Mouse (Mus musculus) right cerebral cortex, postnatal 10 days (tissue): Measurements from ENCODE around the gene Vwce.

ENCODE experiments used
- DNase-seq, 2 experiments: peaks; one replicate each; pipeline ENCODE4 v3.0.0; 2021; ENCODE audit warnings: low spot score in 2 of 2

Vwce gene

GRCm38 (mm10) chr19:10645616-10646015 is 11.6 kb downstream of the Vwce start:
- no peak for DNase-seq

- no peak for DNase-seq
These were observed 14.1 kb downstream of the Vwce start for GRCm38 (mm10) chr19:10648156-10648555.

GRCm38 (mm10) chr19:10656058-10656457 is 22.0 kb downstream of the Vwce start:
- no peak for DNase-seq

GRCm38 (mm10) chr19:10657742-10658141 is 23.7 kb downstream of the Vwce start:
- no peak for DNase-seq

GRCm38 (mm10) chr19:10658406-10658805 is 24.4 kb downstream of the Vwce start:
- DNase-seq: no peak

- DNase-seq: no peak
These were observed 27.4 kb downstream of the Vwce start for GRCm38 (mm10) chr19:10661373-10661772.

- no peak for DNase-seq
These were observed 27.9 kb downstream of the Vwce start for GRCm38 (mm10) chr19:10661919-10662318.

GRCm38 (mm10) chr19:10662665-10663064 is 28.7 kb downstream of the Vwce start:
- DNase-seq: no peak

- DNase-seq: no peak
These were observed 31.1 kb downstream of the Vwce start for GRCm38 (mm10) chr19:10665093-10665492.

- peak; percentile 55 to 73 for DNase-seq
These were observed 31.5 kb downstream of the Vwce start for GRCm38 (mm10) chr19:10665499-10665898.

GRCm38 (mm10) chr19:10671319-10671718 is 37.3 kb downstream of the Vwce start:
- no peak for DNase-seq

- no peak for DNase-seq
These were observed 37.9 kb downstream of the Vwce start for GRCm38 (mm10) chr19:10671854-10672417.

- DNase-seq: no peak
These were observed 39.3 kb downstream of the Vwce start for GRCm38 (mm10) chr19:10673275-10673674.

GRCm38 (mm10) chr19:10676656-10677055 is 42.6 kb downstream of the Vwce start:
- no peak for DNase-seq

- peak; percentile 86 to 87 for DNase-seq
These were observed 44.1 kb downstream of the Vwce start, which contains the start of gene Pga5 for GRCm38 (mm10) chr19:10677915-10678771. Pga5 (minus strand) TSS chr19:10678071.

GRCm38 (mm10) chr19:10678772-10679067 is 44.7 kb downstream of the Vwce start:
- DNase-seq: no peak

- DNase-seq: no peak
These were observed 47.6 kb downstream of the Vwce start for GRCm38 (mm10) chr19:10681571-10681970.

GRCm38 (mm10) chr19:10685081-10685480 is 51.1 kb downstream of the Vwce start:
- no peak for DNase-seq

GRCm38 (mm10) chr19:10685727-10686126 is 51.7 kb downstream of the Vwce start:
- no peak for DNase-seq

- peak; percentile 94 to 96 for DNase-seq
These were observed 54.7 kb downstream of the Vwce start, which contains the start of gene Vps37c for GRCm38 (mm10) chr19:10688537-10689352. Vps37c (plus strand) TSS chr19:10688735.

- no peak for DNase-seq
These were observed 55.6 kb downstream of the Vwce start for GRCm38 (mm10) chr19:10689470-10690166.

GRCm38 (mm10) chr19:10690336-10690735 is 56.3 kb downstream of the Vwce start:
- no peak for DNase-seq
